Mouse (Mus musculus) heart, postnatal 25 days (tissue): ENCODE results near the gene Dusp27. TPM values are rescaled to one million over a fixed set of nuclear protein-coding genes. Genes with fewer than 3 reads are reported as not detected.
"Not testable (repeated sequence)": the region's sequence is repeated elsewhere in the genome, so short reads cannot be mapped to it uniquely, and the experiment has no call there.

Experiments
- DNase-seq: peaks from one replicate; pipeline ENCODE4 v3.0.0; 2022; ENCODE audit warnings: low spot score
- intact Hi-C: fragments of 180-260 bp; cut with DNase I; formaldehyde crosslinking; loops from one replicate; pipeline ENCODE4 v1.15.1; 2025
- total RNA-seq, 2 experiments: library from RNA; stranded (reverse); gene quantifications; 2 replicates each; pipeline ENCODE4 v1.2.3; 2021

Gene Dusp27
- total RNA-seq, 2 experiments from 2014 or later, result 42.5 to 48.0 TPM

- DNase-seq, result no peak
- intact Hi-C loops, result no loop called here
These were observed 21.7 kb upstream of the Dusp27 start for GRCm38 (mm10) chr1:166149441-166149840.

GRCm38 (mm10) chr1:166147657-166148056 is 19.9 kb upstream of the Dusp27 start:
- intact Hi-C loops, result no loop called here
- DNase-seq, result no peak

- no peak for DNase-seq
- intact Hi-C loops, result no loop called here
These were observed 18.9 kb upstream of the Dusp27 start for GRCm38 (mm10) chr1:166146626-166147025.

GRCm38 (mm10) chr1:166142369-166142768 is 14.6 kb upstream of the Dusp27 start:
- intact Hi-C loops, result no loop called here
- DNase-seq, result no peak

- DNase-seq, intact Hi-C loops: not testable (repeated sequence)
These were observed 14.1 kb upstream of the Dusp27 start for GRCm38 (mm10) chr1:166141868-166142267.

GRCm38 (mm10) chr1:166139620-166140184 is 12.0 kb upstream of the Dusp27 start:
- intact Hi-C loops, result no loop called here
- DNase-seq, result no peak

GRCm38 (mm10) chr1:166139113-166139512 is 11.4 kb upstream of the Dusp27 start:
- intact Hi-C loops, result no loop called here
- no peak for DNase-seq

- intact Hi-C loops, result no loop called here
- no peak for DNase-seq
These were observed 10.4 kb upstream of the Dusp27 start for GRCm38 (mm10) chr1:166138136-166138535.

- DNase-seq, result no peak
- intact Hi-C loops, result no loop called here
These were observed 9.7 kb upstream of the Dusp27 start for GRCm38 (mm10) chr1:166137244-166137938.

- no peak for DNase-seq
- intact Hi-C loops, result no loop called here
These were observed 7.5 kb upstream of the Dusp27 start for GRCm38 (mm10) chr1:166135091-166135740.

GRCm38 (mm10) chr1:166132367-166132766 is 4.6 kb upstream of the Dusp27 start:
- intact Hi-C loops, result no loop called here
- DNase-seq, result no peak

- intact Hi-C loops, result no loop called here
- DNase-seq, result no peak
These were observed 2.6 kb upstream of the Dusp27 start, which contains the start of gene Gpa33 for GRCm38 (mm10) chr1:166130224-166130860. Gene Gpa33, plus strand, starts transcription at chr1:166130238.

- DNase-seq, result no peak
- intact Hi-C loops, result no loop called here
These were observed 829 bp upstream of the Dusp27 start for GRCm38 (mm10) chr1:166128551-166128950.

GRCm38 (mm10) chr1:166126795-166127194 is 927 bp downstream of the Dusp27 start:
- no peak for DNase-seq
- intact Hi-C loops, result no loop called here

- intact Hi-C loops, result no loop called here
These were observed 1.4 kb downstream of the Dusp27 start for GRCm38 (mm10) chr1:166126290-166126689.

GRCm38 (mm10) chr1:166124932-166125593 is 2.7 kb downstream of the Dusp27 start:
- intact Hi-C loops, result no loop called here
- no peak for DNase-seq

More at GRCm38 (mm10) chr1:166126290-166126689, 1.4 kb downstream of the Dusp27 start:
- no peak for DNase-seq

GRCm38 (mm10) chr1:166123751-166124150 is 4.0 kb downstream of the Dusp27 start:
- DNase-seq, result no peak
- intact Hi-C loops, result no loop called here

GRCm38 (mm10) chr1:166123045-166123444 is 4.7 kb downstream of the Dusp27 start:
- DNase-seq, result no peak
- intact Hi-C loops, result no loop called here

GRCm38 (mm10) chr1:166122114-166122513 is 5.6 kb downstream of the Dusp27 start:
- no peak for DNase-seq
- intact Hi-C loops, result no loop called here
